Mouse (Mus musculus): ENCODE data around the gene Kcnh1.

DNA sequence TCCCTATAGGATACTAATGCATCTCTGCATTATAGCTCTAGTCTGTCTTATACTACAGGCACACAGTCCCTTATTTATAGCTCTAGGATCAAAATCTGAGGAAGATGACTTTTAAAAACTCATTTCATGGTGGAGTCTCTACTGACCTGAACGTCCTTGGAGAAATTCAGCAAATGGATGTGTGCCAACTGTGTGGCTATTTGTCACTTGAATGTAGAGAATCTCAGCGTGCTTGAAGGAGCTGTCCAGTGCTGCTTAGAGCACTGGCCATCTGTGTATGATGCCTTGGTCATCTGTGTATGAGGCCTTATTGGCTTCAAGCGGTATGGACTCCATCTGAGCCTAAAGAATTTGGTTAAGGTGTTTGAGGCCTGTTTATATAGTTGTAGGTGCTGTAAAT is 100.7 kb downstream of the Kcnh1 start:
- no peak for TF ChIP-seq CTCF (IDR thresholded peaks at IDR 0.05; ENCODE audit: low read depth)
- no peak for TF ChIP-seq EP300 (IDR thresholded peaks at IDR 0.05; ENCODE audit: low read depth)

All from liver, embryonic 14.5 days (tissue).